Mouse (Mus musculus) cerebellum, adult 18-20 months (tissue): ENCODE measurements at regions not wholly inside any gene's neighbourhood (a gene's known extent, or its start where the extent isn't known, plus 50 kb on each side); places are given as distances from the start of the nearest gene placed in this dataset.

Experiments
- DNase-seq, 2 experiments: peaks; one replicate each; pipeline ENCODE4 v3.0.0; 2021

- peak; percentile 2 to 8 for DNase-seq
Measured at GRCm38 (mm10) chr15:10840621-10841034, 111.5 kb upstream of the C1qtnf3 start.

GRCm38 (mm10) chr15:10843060-10843695 is 109.0 kb upstream of the C1qtnf3 start:
- no peak for DNase-seq

GRCm38 (mm10) chr15:10846722-10847121 is 105.4 kb upstream of the C1qtnf3 start:
- DNase-seq, result no peak

- DNase-seq, result no peak
Measured at GRCm38 (mm10) chr15:10864004-10864775, 87.9 kb upstream of the C1qtnf3 start.

- no peak for DNase-seq
Measured at GRCm38 (mm10) chr15:10865109-10865508, 87.0 kb upstream of the C1qtnf3 start.

- no peak for DNase-seq
Measured at GRCm38 (mm10) chr15:10866794-10867193, 85.3 kb upstream of the C1qtnf3 start.

- no peak for DNase-seq
Measured at GRCm38 (mm10) chr15:10868115-10868514, 84.0 kb upstream of the C1qtnf3 start.

GRCm38 (mm10) chr15:10868716-10869585 is 83.2 kb upstream of the C1qtnf3 start:
- DNase-seq, result no peak

- no peak for DNase-seq
Measured at GRCm38 (mm10) chr15:10869879-10870278, 82.3 kb upstream of the C1qtnf3 start.

- DNase-seq, result peak in 1 of 2 experiments; percentile 6
Measured at GRCm38 (mm10) chr15:10872322-10872967, 79.7 kb upstream of the C1qtnf3 start.

- DNase-seq, result no peak
Measured at GRCm38 (mm10) chr15:10876328-10876727, 75.8 kb upstream of the C1qtnf3 start.

GRCm38 (mm10) chr15:10881726-10882125 is 70.4 kb upstream of the C1qtnf3 start:
- no peak for DNase-seq

- DNase-seq, result no peak
Measured at GRCm38 (mm10) chr15:10887990-10888389, 64.1 kb upstream of the C1qtnf3 start.

- peak; percentile 10 to 15 for DNase-seq
Measured at GRCm38 (mm10) chr15:10890220-10890921, 61.8 kb upstream of the C1qtnf3 start.

GRCm38 (mm10) chr15:10898309-10898708 is 53.8 kb upstream of the C1qtnf3 start:
- no peak for DNase-seq

GRCm38 (mm10) chr15:10898715-10899486 is 53.2 kb upstream of the C1qtnf3 start:
- DNase-seq, result no peak

GRCm38 (mm10) chr15:10899904-10900303 is 52.2 kb upstream of the C1qtnf3 start:
- DNase-seq, result no peak

GRCm38 (mm10) chr15:10901075-10901474 is 51.1 kb upstream of the C1qtnf3 start:
- DNase-seq, result no peak

- DNase-seq, result no peak
Measured at GRCm38 (mm10) chr15:10901745-10902262, 50.3 kb upstream of the C1qtnf3 start.
